Comparison of ENCODE assay signal across 27 mouse cellular contexts in the genomic region with DNA sequence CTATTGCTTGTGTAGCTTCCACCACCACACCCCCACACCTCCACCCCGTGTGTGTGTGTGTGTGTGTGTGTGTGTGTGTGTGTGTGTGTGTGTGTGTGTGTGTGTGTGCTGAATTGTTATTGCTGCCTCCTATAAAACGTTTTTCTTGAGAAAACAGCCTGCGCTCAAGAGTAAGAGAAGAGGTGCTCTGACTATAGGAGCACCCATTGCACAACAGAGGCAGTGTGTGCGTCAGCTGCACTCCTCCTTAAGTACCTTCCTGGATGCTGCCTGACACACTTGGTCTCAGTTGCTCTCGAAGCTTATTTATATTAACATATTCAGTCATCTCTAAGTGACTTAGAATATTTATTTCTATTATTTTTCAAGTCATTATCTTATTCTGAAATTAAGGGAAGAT. TPM values are rescaled to one million over a fixed set of nuclear protein-coding genes. Genes with fewer than 3 reads are reported as not detected.
A peak's percentile ranks its signal among the peaks of the same experiment; 100 is the strongest.
DNase-seq lines count a peak whose midpoint lies in the region; ATAC-seq and TF ChIP-seq lines count a peak whose summit lies in the region.
"Had no signal": no experiment of that assay in that cellular context is flagged by ENCODE, and none has a peak within 500 bp of the region (broad histone marks: within the 10 kb centered on the region; RNA-seq: fewer than 3 reads in every experiment).

No protein-coding gene starts in this region.

- peaks cover 2% of the 10 kb centered on the region for H3K4me1 ChIP-seq in lung, adult 2 months (ENCODE audit: control insufficient read depth, insufficient read depth, low read length)
- H3K4me1 ChIP-seq in kidney, embryonic 16.5 days (ENCODE audit: insufficient read depth, low read length), result no peaks in the 10 kb centered on the region
- H3K4me1 ChIP-seq: embryonic facial prominence, embryonic 13.5 days; embryonic facial prominence, embryonic 15.5 days; forebrain, embryonic 10.5 days; forebrain, embryonic 12.5 days had no signal

- no peak for TF ChIP-seq CTCF in lung, adult 2 months (IDR thresholded peaks at IDR 0.05; ENCODE audit: insufficient read depth, low read length)

- no peak for ATAC-seq in granulocyte monocyte progenitor cell, adult 5-6 weeks (replicated peaks; ENCODE audit: poor library complexity, severe bottlenecking)
- ATAC-seq in kidney, embryonic 16.5 days (ENCODE audit: low FRiP score, low TSS enrichment), result no peak
- ATAC-seq: activated CD4-positive, CD25-positive, alpha-beta regulatory T cell, adult 4 months; forebrain, embryonic 14.5 days; forebrain, embryonic 16.5 days; Patski had no signal

- DNase-seq in lung, adult 2 months, result peak; percentile 26
- peak; percentile 38 for DNase-seq in lung, postnatal 10 days
- peak; percentile 62 for DNase-seq in lung, postnatal 25 days (ENCODE audit: low spot score)
- peak; percentile 30 to 61 for DNase-seq in lung, postnatal 4 days
- no peak for DNase-seq in natural killer cell, adult 2 months (ENCODE audit: low spot score in 2 of 2)
- DNase-seq in adrenal gland, adult 18-20 months (ENCODE audit: low spot score in 2 of 2), result no peak
- DNase-seq: adrenal gland, adult 2 months; adrenal gland, postnatal 10 days; adrenal gland, postnatal 25 days; cerebellum, adult 11 months; cerebellum, adult 18-20 months; cerebellum, adult 8-10 months; cerebellum, adult 9-11 months; cerebellum, postnatal 14 days; cerebellum, postnatal 36 days; embryo, embryonic 11 days had no signal

- no peak overlapping the region for H3K4me3 ChIP-seq in lung, adult 2 months (replicated peaks; ENCODE audit: extremely low read depth, low read depth, low read length)
- no peak overlapping the region for H3K4me3 ChIP-seq in kidney, embryonic 16.5 days (ENCODE audit: low read length)
- H3K4me3 ChIP-seq: embryonic facial prominence, embryonic 13.5 days; embryonic facial prominence, embryonic 15.5 days; erythroblast, embryonic 14.5 days; forebrain, embryonic 10.5 days; forebrain, embryonic 12.5 days had no signal

- 66% methylated on average over 5 of the region's 5 CpGs for WGBS in lung, adult 2 months
- 82% methylated on average over 5 of the region's 5 CpGs for WGBS in kidney, embryonic 16.5 days

- H3K4me2 ChIP-seq in kidney, embryonic 16.5 days (replicated peaks; ENCODE audit: low read depth, low read length), result no peak overlapping the region
- H3K4me2 ChIP-seq: embryonic facial prominence, embryonic 13.5 days; embryonic facial prominence, embryonic 15.5 days; forebrain, embryonic 12.5 days had no signal

- no peaks in the 10 kb centered on the region for H3K9me3 ChIP-seq in kidney, embryonic 16.5 days (ENCODE audit: low read length)
- H3K9me3 ChIP-seq: embryonic facial prominence, embryonic 13.5 days; embryonic facial prominence, embryonic 15.5 days; forebrain, embryonic 10.5 days; forebrain, embryonic 12.5 days had no signal

- no peak for TF ChIP-seq POLR2A in lung, adult 2 months (IDR thresholded peaks at IDR 0.05; ENCODE audit: borderline replicate concordance, extremely low read depth, low read depth, low read length)

- no peak overlapping the region for H3K9ac ChIP-seq in kidney, embryonic 16.5 days (replicated peaks; ENCODE audit: low read length)
- H3K9ac ChIP-seq: embryonic facial prominence, embryonic 13.5 days; embryonic facial prominence, embryonic 15.5 days; forebrain, embryonic 12.5 days had no signal

- no peaks in the 10 kb centered on the region for H3K27me3 ChIP-seq in kidney, embryonic 16.5 days (ENCODE audit: insufficient read depth, low read length)
- H3K27me3 ChIP-seq: embryonic facial prominence, embryonic 13.5 days; embryonic facial prominence, embryonic 15.5 days; forebrain, embryonic 12.5 days; Patski had no signal

- H3K36me3 ChIP-seq in kidney, embryonic 16.5 days (ENCODE audit: insufficient read depth, low read length), result peaks cover 77% of the 10 kb centered on the region

- H3K27ac ChIP-seq in kidney, embryonic 16.5 days (ENCODE audit: low read length), result no peak overlapping the region
- H3K27ac ChIP-seq: embryonic facial prominence, embryonic 13.5 days; embryonic facial prominence, embryonic 15.5 days; forebrain, embryonic 10.5 days; forebrain, embryonic 12.5 days had no signal

RNA-seq across cellular contexts. Expression of a gene that starts 20.0 kb away (rescaled TPM):
- 1.0 and 2.7 TPM in 2 replicates for polyA plus RNA-seq in lung, adult 2 months (2012; rRNA removed)
- total RNA-seq in granulocyte monocyte progenitor cell, adult 5-6 weeks (2014; fragmentation: Nextera tagmentation), result 30.5 and 39.4 TPM in 2 replicates
- 101 and 117 TPM in 2 replicates for total RNA-seq in granulocyte monocyte progenitor cell, adult 5-6 weeks (2017)
- total RNA-seq in adrenal gland, adult 18-20 months (2021), result 1 to 10 TPM; 1.3 to 2.5 TPM
- 102 and 112 TPM in 2 replicates for polyA plus RNA-seq in kidney, embryonic 16.5 days (2015; fragmentation: Nextera tagmentation; extraction: Ambion mirVana)

RNA-seq across cellular contexts. Expression of a gene that starts 45.1 kb away (rescaled TPM):
- polyA plus RNA-seq in lung, adult 2 months (2012; rRNA removed), result 8.2 and 11.8 TPM in 2 replicates
- 0.32 TPM in 1 of 2 replicates, not detected in the other for total RNA-seq in granulocyte monocyte progenitor cell, adult 5-6 weeks (2014; fragmentation: Nextera tagmentation)
- 0.05 TPM in 1 of 2 replicates, not detected in the other for total RNA-seq in granulocyte monocyte progenitor cell, adult 5-6 weeks (2017)
- 10 to 100 TPM; 11.5 to 19.4 TPM for total RNA-seq in adrenal gland, adult 18-20 months (2021)
- polyA plus RNA-seq in kidney, embryonic 16.5 days (2015; fragmentation: Nextera tagmentation; extraction: Ambion mirVana), result 0.60 and 1.4 TPM in 2 replicates
- polyA plus RNA-seq: activated CD4-positive, CD25-positive, alpha-beta regulatory T cell, adult 4 months had no signal

Comparison
In these comparisons a context has a peak if more than half of its experiments do, and no peak if none do; other contexts are left out.
1. DNase-seq: peak in lung, adult 2 months (single experiment), lung, postnatal 10 days (single experiment), lung, postnatal 25 days (single experiment) and lung, postnatal 4 days (2 of 2); none in natural killer cell, adult 2 months (0 of 2) and adrenal gland, adult 18-20 months (0 of 2).
2. RNA of a gene that starts 20.0 kb away (total RNA-seq): 30.5 to 117 TPM in granulocyte monocyte progenitor cell, adult 5-6 weeks; 1.3 to 2.5 TPM in adrenal gland, adult 18-20 months; every median in the first group is over 4 times any median in the second.
3. RNA of a gene that starts 45.1 kb away (total RNA-seq): 11.5 to 19.4 TPM in adrenal gland, adult 18-20 months; 0.05 to 0.32 TPM in granulocyte monocyte progenitor cell, adult 5-6 weeks; every median in the first group is over 4 times any median in the second.